Mouse (Mus musculus): ENCODE results near the gene Yipf2. TPM values are rescaled to one million over a fixed set of nuclear protein-coding genes. Genes with fewer than 3 reads are reported as not detected.

The Yipf2 gene
- polyA plus RNA-seq, 1 experiment from 2014 or later = 22.6 TPM

DNA sequence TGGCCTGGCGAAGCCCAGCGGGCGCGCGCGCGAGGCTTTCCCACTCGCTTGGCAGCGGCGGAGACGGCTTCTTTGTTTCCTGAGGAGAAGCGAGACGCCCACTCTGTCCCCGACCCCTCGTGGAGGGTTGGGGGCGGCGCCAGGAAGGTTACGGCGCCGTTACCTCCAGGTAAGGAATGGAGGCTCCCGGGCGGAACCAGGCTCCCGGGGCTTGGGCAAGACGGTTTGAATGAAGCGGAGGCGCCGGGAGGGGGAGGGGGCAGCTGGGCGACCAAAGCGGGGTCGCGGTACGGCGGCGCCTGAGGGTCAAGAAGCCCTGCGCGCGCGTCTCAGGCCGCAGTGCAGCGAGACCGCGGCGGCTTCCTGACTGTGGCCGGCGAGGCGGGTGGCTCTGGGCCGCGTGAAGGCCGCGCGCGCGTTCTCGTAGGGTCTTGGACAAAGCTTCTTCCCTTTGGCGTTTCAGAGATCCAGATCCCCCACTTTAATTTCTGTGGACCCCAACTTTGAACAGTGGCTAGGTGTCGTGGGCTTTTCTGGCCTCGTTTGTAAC lies 23.7 kb upstream of the Yipf2 start:
- H3K4me1 ChIP-seq = peaks cover 9% of the 10 kb centered on the region
- H3K4me3 ChIP-seq = peak overlapping the region; percentile 74
- peak; percentile 77 for ATAC-seq (ENCODE audit: insufficient number of reproducible peaks, insufficient read depth, low FRiP score, low TSS enrichment)
- 0 out of 2 replicates have a peak, but pooled peaks cover under 1% of the 10 kb centered on the region for H3K36me3 ChIP-seq
- no peaks in the 10 kb centered on the region for H3K9me3 ChIP-seq
- H3K4me2 ChIP-seq (replicated peaks) = peak overlapping the region; percentile 62
- H3K9ac ChIP-seq = peak overlapping the region; percentile 84
- no peaks in the 10 kb centered on the region for H3K27me3 ChIP-seq
- WGBS = under 1% methylated on average over 53 of the region's 57 CpGs
- H3K27ac ChIP-seq = peak overlapping the region; percentile 99

DNA sequence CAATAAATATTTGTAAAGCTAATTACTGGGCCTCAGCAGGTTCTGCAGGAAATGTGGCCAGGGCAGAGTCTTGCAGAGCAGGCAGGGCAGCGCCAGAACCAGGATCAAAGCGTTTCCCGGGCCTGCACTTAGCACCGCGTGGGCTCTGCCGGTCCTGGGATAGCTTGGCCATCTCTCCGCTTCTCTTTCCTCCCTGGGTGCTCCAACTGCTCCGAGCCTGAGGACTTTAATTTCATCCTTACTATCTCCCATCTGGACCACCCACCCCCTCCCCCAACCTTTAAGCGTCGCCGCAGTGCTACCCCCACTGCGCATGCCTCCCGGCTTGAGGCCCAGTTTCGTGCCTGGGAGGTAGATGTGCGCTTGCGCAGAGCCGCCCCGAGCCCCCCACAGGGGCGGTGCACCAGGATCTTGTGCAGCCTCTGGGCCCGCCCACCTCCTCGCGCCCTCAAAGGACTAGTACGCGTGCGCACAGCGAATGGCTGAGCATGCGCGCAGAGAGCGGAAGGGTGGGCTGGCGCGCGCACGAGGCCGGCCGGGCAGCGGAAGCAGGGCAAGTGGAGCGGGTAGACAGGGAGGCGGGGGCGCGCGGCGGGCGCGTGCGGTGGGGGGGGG lies 23.1 kb upstream of the Yipf2 start, which contains the start of gene Smarca4:
TSS of gene Smarca4 (plus strand) at position 553 of the 615 bp plus-strand sequence.
- Histone ChIP-seq H3K4me2 (replicated peaks) (peak within 1 kb of the TSS; percentile 62), H3K9ac (peak within 1 kb of the TSS; percentile 84), H3K36me3 (no peaks in the 10 kb centered on the region), H3K27me3 (no peaks in the 10 kb centered on the region), H3K4me3 (peak within 1 kb of the TSS; percentile 74), H3K4me1 (peaks cover 9% of the 10 kb centered on the region), H3K9me3 (no peaks in the 10 kb centered on the region), H3K27ac (peak within 1 kb of the TSS; percentile 99)
- peak; percentile 96 for ATAC-seq (ENCODE audit: insufficient number of reproducible peaks, insufficient read depth, low FRiP score, low TSS enrichment)
- 1% methylated on average over 45 of the region's 45 CpGs for WGBS

DNA sequence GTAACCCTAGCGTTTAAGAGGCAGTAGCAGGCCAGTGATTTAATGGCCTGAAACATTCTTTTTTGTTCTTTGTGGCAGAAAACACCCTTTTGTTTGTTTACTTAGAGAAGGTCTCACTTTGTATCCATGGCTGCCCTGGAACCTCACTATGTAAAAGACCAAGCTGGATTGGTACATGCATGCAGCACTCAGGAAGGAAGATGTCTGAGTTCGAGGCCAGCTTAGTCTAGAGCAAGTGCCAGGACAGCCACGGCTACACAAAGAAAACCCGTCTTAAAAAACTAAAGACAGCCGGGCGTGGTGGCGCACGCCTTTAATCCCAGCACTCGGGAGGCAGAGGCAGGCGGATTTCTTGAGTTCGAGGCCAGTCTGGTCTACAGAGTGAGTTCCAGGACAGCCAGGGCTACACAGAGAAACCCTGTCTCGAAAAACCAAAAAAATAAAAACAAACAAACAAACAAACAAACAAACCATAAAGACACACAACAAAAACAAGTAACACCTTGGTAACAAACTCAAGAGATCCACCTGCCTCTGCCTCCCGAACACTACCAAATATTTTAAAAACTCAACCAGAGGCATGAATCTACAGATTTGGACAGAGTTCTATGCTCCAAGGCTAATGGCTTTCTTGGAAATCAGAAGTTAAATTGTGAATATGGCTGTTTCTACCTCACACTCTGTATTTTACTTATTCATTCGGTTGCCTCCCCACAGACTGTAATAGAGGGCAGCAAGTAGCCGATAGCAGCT lies 22.4 kb upstream of the Yipf2 start:
- no peak for ATAC-seq (ENCODE audit: insufficient number of reproducible peaks, insufficient read depth, low FRiP score, low TSS enrichment)
- Histone ChIP-seq H3K9ac (peak overlapping the region; percentile 74), H3K27ac (peak overlapping the region; percentile 99), H3K36me3 (no peaks in the 10 kb centered on the region), H3K4me3 (peak overlapping the region; percentile 74), H3K27me3 (no peaks in the 10 kb centered on the region), H3K9me3 (no peaks in the 10 kb centered on the region), H3K4me2 (replicated peaks) (peak overlapping the region; percentile 62), H3K4me1 (peaks cover 9% of the 10 kb centered on the region)
- WGBS = 77% methylated on average over 15 of the region's 15 CpGs

DNA sequence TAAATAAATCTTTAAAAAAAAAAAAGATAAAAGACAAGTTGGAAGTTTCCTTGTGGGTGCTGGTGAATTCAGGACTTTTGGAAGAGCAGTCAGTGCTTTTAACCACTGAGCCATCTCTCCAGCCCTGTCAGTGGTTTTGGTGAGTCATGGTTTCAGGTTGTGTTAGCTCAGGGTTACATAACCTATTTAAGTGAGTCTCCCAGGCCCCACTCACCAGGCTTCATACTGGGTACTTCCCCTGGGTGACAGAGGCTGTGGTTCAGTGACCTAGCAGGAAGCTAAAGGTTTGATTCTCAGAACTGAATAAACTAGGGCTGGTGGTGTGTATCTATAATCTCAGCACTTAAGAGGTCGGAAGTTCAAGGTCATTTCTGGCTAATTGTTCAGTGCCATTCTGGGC lies 17.2 kb upstream of the Yipf2 start:
- Histone ChIP-seq H3K36me3 (no peaks in the 10 kb centered on the region), H3K4me2 (replicated peaks) (no peak overlapping the region), H3K4me1 (no peaks in the 10 kb centered on the region), H3K27ac (no peak overlapping the region), H3K27me3 (no peaks in the 10 kb centered on the region), H3K9me3 (no peaks in the 10 kb centered on the region), H3K9ac (no peak overlapping the region), H3K4me3 (no peak overlapping the region)
- WGBS = 90% methylated on average over 1 of the region's 1 CpGs
- ATAC-seq (ENCODE audit: insufficient number of reproducible peaks, insufficient read depth, low FRiP score, low TSS enrichment) = no peak

DNA sequence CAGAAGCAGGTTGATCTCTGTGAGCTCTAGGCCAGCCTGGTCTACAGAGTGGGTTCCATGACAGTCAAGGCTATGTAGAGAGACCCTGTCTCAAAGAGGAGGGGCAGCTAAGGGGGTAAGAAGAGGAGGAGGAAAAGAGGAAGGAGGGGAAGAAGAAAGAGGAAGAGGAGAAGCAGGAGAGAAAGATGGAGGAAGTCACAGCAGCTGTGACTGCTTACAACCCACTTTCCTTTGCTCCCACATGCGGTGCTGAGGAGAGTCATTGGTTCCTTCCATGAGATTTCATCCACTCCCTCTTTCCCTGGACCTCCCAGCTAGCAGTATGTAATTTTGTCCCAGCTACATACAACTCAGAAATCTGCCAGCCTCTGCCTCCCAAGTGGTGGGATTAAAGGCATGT lies 14.0 kb upstream of the Yipf2 start:
- Histone ChIP-seq H3K4me3 (no peak overlapping the region), H3K4me2 (replicated peaks) (no peak overlapping the region), H3K9ac (no peak overlapping the region), H3K9me3 (no peaks in the 10 kb centered on the region), H3K27me3 (no peaks in the 10 kb centered on the region), H3K27ac (no peak overlapping the region), H3K4me1 (no peaks in the 10 kb centered on the region), H3K36me3 (no peaks in the 10 kb centered on the region)
- ATAC-seq (ENCODE audit: insufficient number of reproducible peaks, insufficient read depth, low FRiP score, low TSS enrichment) = no peak
- 89% methylated on average over 1 of the region's 1 CpGs for WGBS

DNA sequence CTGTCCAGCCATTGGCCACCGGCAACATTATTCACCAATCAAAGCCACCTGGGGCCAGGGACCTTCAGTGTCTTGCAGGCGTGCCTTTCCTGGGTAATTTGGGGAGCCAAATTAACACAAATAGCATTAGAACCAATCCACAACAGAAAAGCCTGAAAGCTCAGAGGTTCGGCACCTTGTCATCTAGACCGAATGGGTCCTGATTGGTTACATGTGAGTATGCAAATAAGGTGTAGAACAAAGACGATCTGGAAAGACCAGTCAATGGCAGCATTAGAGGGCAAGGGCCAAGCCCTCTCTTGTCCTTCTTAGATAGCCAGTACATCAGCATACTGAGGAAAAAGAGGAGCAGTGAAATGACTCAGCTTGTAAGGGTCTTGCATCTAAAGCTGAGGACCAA lies 13.2 kb upstream of the Yipf2 start:
- Histone ChIP-seq H3K4me1 (no peaks in the 10 kb centered on the region), H3K27ac (no peak overlapping the region), H3K4me2 (replicated peaks) (no peak overlapping the region), H3K9ac (no peak overlapping the region), H3K36me3 (no peaks in the 10 kb centered on the region), H3K27me3 (no peaks in the 10 kb centered on the region), H3K4me3 (no peak overlapping the region), H3K9me3 (no peaks in the 10 kb centered on the region)
- 67% methylated on average over 5 of the region's 5 CpGs for WGBS
- no peak for ATAC-seq (ENCODE audit: insufficient number of reproducible peaks, insufficient read depth, low FRiP score, low TSS enrichment)

DNA sequence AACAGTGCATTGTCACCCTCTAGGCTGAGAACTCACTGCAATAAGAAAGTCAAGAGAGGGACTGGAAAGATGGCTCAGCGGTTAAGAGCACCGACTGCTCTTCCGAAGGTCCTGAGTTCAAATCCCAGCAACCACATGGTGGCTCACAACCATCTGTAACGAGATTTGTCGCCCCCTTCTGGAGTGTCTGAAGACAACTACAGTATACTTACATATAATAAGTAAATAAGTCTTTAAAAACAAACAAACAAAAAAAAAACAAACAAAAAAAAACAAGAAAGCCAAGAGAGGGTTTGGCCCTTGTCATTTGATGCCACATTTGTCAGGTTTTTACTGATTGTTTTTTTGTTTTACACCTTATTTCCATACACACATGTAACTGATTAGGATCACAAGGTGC lies 11.5 kb upstream of the Yipf2 start:
- no peak for ATAC-seq (ENCODE audit: insufficient number of reproducible peaks, insufficient read depth, low FRiP score, low TSS enrichment)
- Histone ChIP-seq H3K9ac (no peak overlapping the region), H3K27me3 (no peaks in the 10 kb centered on the region), H3K9me3 (no peaks in the 10 kb centered on the region), H3K4me2 (replicated peaks) (no peak overlapping the region), H3K36me3 (no peaks in the 10 kb centered on the region), H3K4me3 (no peak overlapping the region), H3K27ac (no peak overlapping the region), H3K4me1 (no peaks in the 10 kb centered on the region)
- 78% methylated on average over 5 of the region's 5 CpGs for WGBS

DNA sequence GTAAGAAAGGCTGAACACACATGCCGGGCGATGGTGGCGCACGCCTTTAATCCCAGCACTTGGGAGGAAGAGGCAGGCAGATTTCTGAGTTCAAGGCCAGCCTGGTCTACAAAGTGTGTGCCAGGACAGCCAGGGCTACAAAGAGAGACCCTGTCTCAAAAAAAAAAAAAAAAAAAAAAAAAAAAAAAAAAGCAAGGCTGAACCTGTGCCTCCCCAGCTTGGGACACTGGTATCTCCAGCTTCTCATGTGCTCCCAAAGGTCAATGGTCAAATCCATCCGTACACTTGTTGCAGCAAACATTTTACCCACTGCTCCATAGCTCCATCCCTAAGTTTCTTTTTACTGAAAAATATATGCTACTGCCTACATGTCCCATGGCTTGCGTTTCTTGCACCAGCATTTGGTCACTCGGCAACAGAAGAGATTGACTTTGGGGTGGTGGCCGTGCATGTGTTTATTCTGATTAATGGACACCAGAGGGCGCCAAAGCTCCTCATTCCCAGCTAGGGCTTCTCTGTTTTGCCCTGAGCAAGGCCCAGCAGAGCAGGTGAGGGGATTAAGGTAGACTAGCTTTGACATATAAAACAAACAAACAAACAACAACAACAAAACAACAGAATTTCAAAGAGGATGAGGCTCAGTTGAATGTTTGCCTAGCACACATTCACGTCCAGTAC lies 9.2 kb upstream of the Yipf2 start:
- H3K4me1 ChIP-seq = no peaks in the 10 kb centered on the region
- H3K4me2 ChIP-seq (replicated peaks) = no peak overlapping the region
- no peak for ATAC-seq (ENCODE audit: insufficient number of reproducible peaks, insufficient read depth, low FRiP score, low TSS enrichment)
- H3K27me3 ChIP-seq = no peaks in the 10 kb centered on the region
- no peak overlapping the region for H3K4me3 ChIP-seq
- H3K36me3 ChIP-seq = no peaks in the 10 kb centered on the region
- no peaks in the 10 kb centered on the region for H3K9me3 ChIP-seq
- no peak overlapping the region for H3K27ac ChIP-seq
- WGBS = 48% methylated on average over 10 of the region's 10 CpGs
- H3K9ac ChIP-seq = no peak overlapping the region

DNA sequence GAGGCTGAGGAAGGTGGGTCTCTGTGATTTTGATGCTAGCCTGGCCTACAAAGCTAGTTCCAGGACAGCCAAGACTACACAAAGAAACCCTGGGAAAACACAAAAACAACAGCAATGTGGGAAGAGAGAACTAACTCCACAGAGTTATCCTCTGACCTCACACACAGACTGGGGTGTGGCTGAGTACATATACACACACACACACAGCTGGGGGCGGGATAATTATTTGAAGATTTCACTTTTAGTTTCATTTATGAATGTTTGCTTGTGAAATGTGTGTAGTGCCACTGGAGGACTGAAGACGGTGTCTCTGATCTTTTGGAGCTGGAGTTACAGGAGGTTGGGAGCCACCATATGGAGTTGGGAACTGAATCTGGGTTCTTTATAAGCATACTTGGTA lies 8.4 kb upstream of the Yipf2 start:
- Histone ChIP-seq H3K27ac (no peak overlapping the region), H3K4me1 (no peaks in the 10 kb centered on the region), H3K4me2 (replicated peaks) (no peak overlapping the region), H3K27me3 (no peaks in the 10 kb centered on the region), H3K4me3 (no peak overlapping the region), H3K9ac (no peak overlapping the region), H3K36me3 (0 out of 2 replicates have a peak, but pooled peaks cover 2% of the 10 kb centered on the region), H3K9me3 (no peaks in the 10 kb centered on the region)
- no peak for ATAC-seq (ENCODE audit: insufficient number of reproducible peaks, insufficient read depth, low FRiP score, low TSS enrichment)
- 85% methylated on average over 2 of the region's 2 CpGs for WGBS

DNA sequence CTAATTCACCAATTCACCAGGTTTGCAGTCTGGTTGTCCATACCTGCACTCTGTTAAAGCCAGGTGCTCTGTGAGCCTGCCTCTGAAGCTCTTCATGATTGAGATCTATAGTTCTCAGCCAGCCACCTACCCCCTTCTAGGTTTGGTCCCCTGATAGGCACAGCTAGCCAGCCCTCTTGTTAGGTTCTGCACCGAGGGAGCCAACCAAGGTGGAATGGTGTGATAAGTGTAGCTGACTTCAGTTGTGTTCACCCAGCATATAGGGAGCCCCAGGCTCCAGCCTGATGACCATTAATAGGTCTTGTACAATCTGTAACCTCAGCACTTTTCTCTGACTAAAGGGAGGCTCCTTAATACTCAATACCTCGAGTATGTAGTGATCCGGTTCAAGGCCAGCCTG lies 7.6 kb upstream of the Yipf2 start:
- 71% methylated on average over 3 of the region's 3 CpGs for WGBS
- Histone ChIP-seq H3K4me2 (replicated peaks) (no peak overlapping the region), H3K4me3 (no peak overlapping the region), H3K36me3 (peaks cover 8% of the 10 kb centered on the region), H3K27me3 (no peaks in the 10 kb centered on the region), H3K9ac (no peak overlapping the region), H3K9me3 (no peaks in the 10 kb centered on the region), H3K27ac (no peak overlapping the region), H3K4me1 (no peaks in the 10 kb centered on the region)
- ATAC-seq (ENCODE audit: insufficient number of reproducible peaks, insufficient read depth, low FRiP score, low TSS enrichment) = no peak

DNA sequence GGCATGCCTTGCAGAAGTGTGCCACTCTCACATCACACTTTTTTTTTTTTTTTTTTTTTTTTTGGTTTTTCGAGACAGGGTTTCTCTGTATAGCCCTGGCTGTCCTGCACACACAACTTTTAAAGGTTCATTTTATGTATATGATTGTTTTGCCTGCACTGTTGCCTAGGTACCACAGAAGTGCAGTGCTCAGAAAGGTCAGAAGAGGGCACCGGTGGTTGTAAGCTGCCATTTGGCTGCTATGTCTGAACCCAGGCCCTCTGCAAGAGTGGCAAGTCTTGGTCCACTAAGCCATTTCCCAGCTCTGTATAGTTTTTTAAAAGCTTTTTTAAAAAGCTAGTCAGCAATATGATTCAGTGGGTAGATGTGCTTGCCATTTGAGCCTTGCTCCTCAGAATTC lies 5.6 kb upstream of the Yipf2 start:
- no peak overlapping the region for H3K4me3 ChIP-seq
- H3K4me2 ChIP-seq (replicated peaks) = no peak overlapping the region
- no peaks in the 10 kb centered on the region for H3K27me3 ChIP-seq
- no peak overlapping the region for H3K9ac ChIP-seq
- 50% methylated on average over 2 of the region's 2 CpGs for WGBS
- ATAC-seq (ENCODE audit: insufficient number of reproducible peaks, insufficient read depth, low FRiP score, low TSS enrichment) = no peak
- H3K36me3 ChIP-seq = peaks cover 11% of the 10 kb centered on the region
- no peak overlapping the region for H3K27ac ChIP-seq
- no peaks in the 10 kb centered on the region for H3K9me3 ChIP-seq
- peaks cover 16% of the 10 kb centered on the region for H3K4me1 ChIP-seq
